Comparison of ENCODE assay signal across 8 mouse cellular contexts in genomic region chr1:84622978-84623554, GRCm38 (mm10).
DNase-seq lines count a peak whose midpoint lies in the region; ATAC-seq lines count a peak whose summit lies in the region.
"Had no signal": no experiment of that assay in that cellular context is flagged by ENCODE, and none has a peak within 500 bp of the region (broad histone marks: within the 10 kb centered on the region; RNA-seq: fewer than 3 reads in every experiment).

No protein-coding gene starts in this region.

- H3K27ac ChIP-seq in kidney, embryonic 16.5 days (ENCODE audit: low read length): no peak overlapping the region
- H3K27ac ChIP-seq in hindbrain, embryonic 11.5 days (ENCODE audit: low read depth, low read length): no peak overlapping the region
- H3K27ac ChIP-seq in neural tube, embryonic 14.5 days (ENCODE audit: low read depth, low read length): peak overlapping the region; percentile 34; the same call in 1 of the 2 replicates
- H3K27ac ChIP-seq: liver, embryonic 15.5 days had no signal

- H3K9me3 ChIP-seq in kidney, embryonic 16.5 days (ENCODE audit: low read length): no peaks in the 10 kb centered on the region
- no peaks in the 10 kb centered on the region for H3K9me3 ChIP-seq in hindbrain, embryonic 11.5 days (ENCODE audit: control insufficient read depth, low read length)
- no peaks in the 10 kb centered on the region for H3K9me3 ChIP-seq in neural tube, embryonic 14.5 days (ENCODE audit: control insufficient read depth, low read length)
- H3K9me3 ChIP-seq: liver, embryonic 15.5 days had no signal

- 35% methylated on average over 12 of the region's 12 CpGs for WGBS in kidney, embryonic 16.5 days
- WGBS in hindbrain, embryonic 11.5 days: 30% methylated on average over 12 of the region's 12 CpGs
- WGBS in neural tube, embryonic 14.5 days: 32% methylated on average over 11 of the region's 12 CpGs

- no peaks in the 10 kb centered on the region for H3K27me3 ChIP-seq in kidney, embryonic 16.5 days (ENCODE audit: insufficient read depth, low read length)
- no peaks in the 10 kb centered on the region for H3K27me3 ChIP-seq in hindbrain, embryonic 11.5 days (ENCODE audit: control insufficient read depth, insufficient read depth, low read length)
- H3K27me3 ChIP-seq in neural tube, embryonic 14.5 days (ENCODE audit: control insufficient read depth, insufficient read depth, low read length): no peaks in the 10 kb centered on the region
- H3K27me3 ChIP-seq: liver, embryonic 15.5 days had no signal

- H3K4me1 ChIP-seq in kidney, embryonic 16.5 days (ENCODE audit: insufficient read depth, low read length): no peaks in the 10 kb centered on the region
- peaks cover 9% of the 10 kb centered on the region for H3K4me1 ChIP-seq in hindbrain, embryonic 11.5 days (replicated peaks; ENCODE audit: control insufficient read depth, insufficient read depth, low read length)
- H3K4me1 ChIP-seq in neural tube, embryonic 14.5 days (ENCODE audit: control insufficient read depth, insufficient read depth, low read length): peaks cover 33% of the 10 kb centered on the region
- H3K4me1 ChIP-seq: liver, embryonic 15.5 days had no signal

- 0 out of 2 replicates have a peak, but pooled peaks have one; percentile 19 for ATAC-seq in kidney, embryonic 16.5 days (ENCODE audit: low FRiP score, low TSS enrichment)
- peak; percentile 48 for ATAC-seq in hindbrain, embryonic 11.5 days (ENCODE audit: low FRiP score)
- ATAC-seq in neural tube, embryonic 14.5 days (ENCODE audit: low read depth): peak; percentile 16; the same call in 1 of the 2 replicates
- ATAC-seq in activated CD4-positive, CD25-positive, alpha-beta regulatory T cell, adult 4 months: no peak

- H3K9ac ChIP-seq in kidney, embryonic 16.5 days (replicated peaks; ENCODE audit: low read length): no peak overlapping the region
- no peak overlapping the region for H3K9ac ChIP-seq in hindbrain, embryonic 11.5 days (ENCODE audit: low read depth, low read length)
- no peak overlapping the region for H3K9ac ChIP-seq in neural tube, embryonic 14.5 days (replicated peaks; ENCODE audit: low read depth, low read length)
- H3K9ac ChIP-seq: liver, embryonic 15.5 days had no signal

- no peak for DNase-seq in kidney, postnatal 4 days
- peak; percentile 52 for DNase-seq in embryo, embryonic 10 days (ENCODE audit: low spot score)
- DNase-seq in hindbrain, embryonic 11.5 days (ENCODE audit: low spot score): peak; percentile 23
- DNase-seq in kidney, postnatal 36 days: no peak

- no peak overlapping the region for H3K4me3 ChIP-seq in kidney, embryonic 16.5 days (ENCODE audit: low read length)
- no peak overlapping the region for H3K4me3 ChIP-seq in hindbrain, embryonic 11.5 days (ENCODE audit: low read depth, low read length)
- no peak overlapping the region for H3K4me3 ChIP-seq in neural tube, embryonic 14.5 days (ENCODE audit: low read depth, low read length)
- H3K4me3 ChIP-seq: liver, embryonic 15.5 days had no signal

- H3K36me3 ChIP-seq in kidney, embryonic 16.5 days (ENCODE audit: insufficient read depth, low read length): no peaks in the 10 kb centered on the region
- H3K36me3 ChIP-seq in hindbrain, embryonic 11.5 days (ENCODE audit: control insufficient read depth, insufficient read depth, low read length): no peaks in the 10 kb centered on the region
- H3K36me3 ChIP-seq in neural tube, embryonic 14.5 days (ENCODE audit: control insufficient read depth, insufficient read depth, low read length): no peaks in the 10 kb centered on the region
- H3K36me3 ChIP-seq: liver, embryonic 15.5 days had no signal

- no peak overlapping the region for H3K4me2 ChIP-seq in kidney, embryonic 16.5 days (replicated peaks; ENCODE audit: low read depth, low read length)
- no peak overlapping the region for H3K4me2 ChIP-seq in hindbrain, embryonic 11.5 days (replicated peaks; ENCODE audit: low read depth, low read length)
- H3K4me2 ChIP-seq in neural tube, embryonic 14.5 days (ENCODE audit: low read depth, low read length): no peak overlapping the region
- H3K4me2 ChIP-seq: liver, embryonic 15.5 days had no signal

Comparison
In these comparisons a context has a peak if more than half of its experiments do, and no peak if none do; other contexts are left out.
1. DNase-seq: peak in embryo, embryonic 10 days (single experiment) and hindbrain, embryonic 11.5 days (single experiment); none in kidney, postnatal 4 days (0 of 2) and kidney, postnatal 36 days (0 of 2).